Mouse (Mus musculus) gastrocnemius, adult 2 months (tissue): ENCODE data around the gene Usp7. TPM values are rescaled to one million over a fixed set of nuclear protein-coding genes. Genes with fewer than 3 reads are reported as not detected.
"Not testable (repeated sequence)": the region's sequence is repeated elsewhere in the genome, so short reads cannot be mapped to it uniquely, and the experiment has no call there.

ENCODE experiments used
- DNase-seq: peaks from one replicate; pipeline ENCODE4 v3.0.0; 2022
- H3K27ac ChIP-seq: fragments of 200-600 bp; 2 replicates; pipeline ENCODE4 v1.8.1; 2022; ENCODE audit warnings: mild to moderate bottlenecking
- H3K4me3 ChIP-seq: fragments of 200-600 bp; 2 replicates; pipeline ENCODE4 v1.8.1; 2022; ENCODE audit warnings: mild to moderate bottlenecking, moderate library complexity
- CTCF ChIP-seq: fragments of 200-600 bp; IDR thresholded peaks from 2 replicates; pipeline ENCODE4 v1.8.1; 2022; ENCODE audit warnings: antibody characterized with exemption, mild to moderate bottlenecking, moderate library complexity
- intact Hi-C: fragments of 180-260 bp; cut with DNase I; formaldehyde crosslinking; loops from one replicate; pipeline ENCODE4 v1.15.1; 2025
- total RNA-seq, 2 experiments: library from RNA; stranded (reverse); gene quantifications; 2 replicates each; pipeline ENCODE4 v1.2.3; 2021

Usp7 gene
- total RNA-seq, 2 experiments from 2014 or later: 61.8 to 69.1 TPM

GRCm38 (mm10) chr16:8761005-8761404 is 31.1 kb downstream of the Usp7 start:
- intact Hi-C loops: no loop called here
- no peak overlapping the region for H3K4me3 ChIP-seq
- TF ChIP-seq CTCF: no peak
- DNase-seq: no peak
- H3K27ac ChIP-seq: no peak overlapping the region

- TF ChIP-seq CTCF: no peak
- Histone ChIP-seq H3K4me3 (no peak overlapping the region), H3K27ac (no peak overlapping the region)
- no peak for DNase-seq
- intact Hi-C loops: no loop called here
These were observed 33.1 kb downstream of the Usp7 start for GRCm38 (mm10) chr16:8758979-8759378.

DNA sequence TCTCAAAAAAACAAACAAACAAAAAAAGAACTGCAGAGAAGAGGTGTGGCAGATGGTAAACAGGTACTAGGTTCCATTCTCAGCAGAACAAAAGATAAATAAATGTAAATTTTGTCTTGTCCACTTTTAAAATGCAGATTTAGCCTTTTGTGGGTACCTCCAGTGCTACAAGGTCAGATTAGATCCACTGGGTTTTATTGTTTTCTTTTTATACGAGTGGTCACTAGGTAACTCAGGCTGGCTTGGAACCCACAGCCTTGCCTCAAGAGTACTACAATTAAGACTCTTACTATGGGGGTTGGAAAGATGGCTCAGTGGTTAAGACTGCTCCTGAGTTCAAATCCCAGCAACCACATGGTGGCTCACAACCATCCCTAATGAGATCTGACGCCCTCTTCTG is 33.9 kb downstream of the Usp7 start:
- intact Hi-C loops: no loop called here
- DNase-seq: no peak
- Histone ChIP-seq H3K27ac (no peak overlapping the region), H3K4me3 (no peak overlapping the region)
- TF ChIP-seq CTCF: no peak

- DNase-seq, H3K27ac ChIP-seq, intact Hi-C loops, H3K4me3 ChIP-seq: not testable (repeated sequence)
These were observed 34.5 kb downstream of the Usp7 start for GRCm38 (mm10) chr16:8757586-8757985.

- no peak for TF ChIP-seq CTCF
- intact Hi-C loops: no loop called here
- DNase-seq: no peak
- no peak overlapping the region for H3K4me3 ChIP-seq
- H3K27ac ChIP-seq: no peak overlapping the region
These were observed 39.8 kb downstream of the Usp7 start for GRCm38 (mm10) chr16:8752334-8752733.

GRCm38 (mm10) chr16:8751555-8752235 is 40.4 kb downstream of the Usp7 start:
- no peak for DNase-seq
- Histone ChIP-seq H3K27ac (no peak overlapping the region), H3K4me3 (no peak overlapping the region)
- TF ChIP-seq CTCF: no peak
- intact Hi-C loops: no loop called here

GRCm38 (mm10) chr16:8748904-8749303 is 43.2 kb downstream of the Usp7 start:
- TF ChIP-seq CTCF: no peak
- no peak for DNase-seq
- intact Hi-C loops: no loop called here
- Histone ChIP-seq H3K27ac (no peak overlapping the region), H3K4me3 (no peak overlapping the region)

- Histone ChIP-seq H3K4me3 (no peak overlapping the region), H3K27ac (no peak overlapping the region)
- DNase-seq: peak; percentile 36
- TF ChIP-seq CTCF: no peak
- intact Hi-C loops: no loop called here
These were observed 43.8 kb downstream of the Usp7 start for GRCm38 (mm10) chr16:8748175-8748846.

GRCm38 (mm10) chr16:8747772-8748171 is 44.3 kb downstream of the Usp7 start:
- no peak for DNase-seq
- no peak overlapping the region for H3K27ac ChIP-seq
- H3K4me3 ChIP-seq: no peak overlapping the region
- no peak for TF ChIP-seq CTCF
- intact Hi-C loops: no loop called here

GRCm38 (mm10) chr16:8746509-8746908 is 45.6 kb downstream of the Usp7 start:
- H3K4me3 ChIP-seq: no peak overlapping the region
- no peak overlapping the region for H3K27ac ChIP-seq
- TF ChIP-seq CTCF: no peak
- DNase-seq: no peak
- intact Hi-C loops: no loop called here

GRCm38 (mm10) chr16:8745751-8746150 is 46.4 kb downstream of the Usp7 start:
- Histone ChIP-seq H3K27ac (no peak overlapping the region), H3K4me3 (no peak overlapping the region)
- intact Hi-C loops: no loop called here
- DNase-seq: no peak
- no peak for TF ChIP-seq CTCF

GRCm38 (mm10) chr16:8743989-8744388 is 48.1 kb downstream of the Usp7 start:
- H3K4me3 ChIP-seq: no peak overlapping the region
- intact Hi-C loops: no loop called here
- TF ChIP-seq CTCF: no peak
- no peak for DNase-seq
- no peak overlapping the region for H3K27ac ChIP-seq

- intact Hi-C loops: no loop called here
- no peak overlapping the region for H3K4me3 ChIP-seq
- no peak for DNase-seq
- no peak for TF ChIP-seq CTCF
- no peak overlapping the region for H3K27ac ChIP-seq
These were observed 50.4 kb downstream of the Usp7 start for GRCm38 (mm10) chr16:8741697-8742096.

GRCm38 (mm10) chr16:8741110-8741509 is 51.0 kb downstream of the Usp7 start:
- H3K4me3 ChIP-seq: no peak overlapping the region
- H3K27ac ChIP-seq: no peak overlapping the region
- no peak for TF ChIP-seq CTCF
- DNase-seq: no peak
- intact Hi-C loops: no loop called here
